Mouse (Mus musculus) G1E (cell line): ENCODE data around the gene Srsf6.

ENCODE experiments used
- CTCF ChIP-seq: IDR thresholded peaks from 2 replicates; pipeline ENCODE4 v1.5.1; 2012; ENCODE audit warnings: low read depth, low read length, inconsistent platforms, mixed read lengths
- GATA1 ChIP-seq: IDR thresholded peaks from 2 replicates; pipeline ENCODE4 v1.6.1; 2012; ENCODE audit warnings: borderline replicate concordance, low read length, inconsistent platforms, mixed read lengths

GRCm38 (mm10) chr2:162975157-162975775 is 43.9 kb downstream of the Srsf6 start:
- TF ChIP-seq GATA1, result no peak
- no peak for TF ChIP-seq CTCF
